Mouse (Mus musculus) layer of hippocampus, adult 18-20 months (tissue): ENCODE measurements at regions not wholly inside any gene's neighbourhood (a gene's known extent, or its start where the extent isn't known, plus 50 kb on each side); places are given as distances from the start of the nearest gene placed in this dataset.

Experiments used
- DNase-seq, 2 experiments: peaks; one replicate each; pipeline ENCODE4 v3.0.0; 2022; ENCODE audit warnings: low spot score in 2 of 2

DNA sequence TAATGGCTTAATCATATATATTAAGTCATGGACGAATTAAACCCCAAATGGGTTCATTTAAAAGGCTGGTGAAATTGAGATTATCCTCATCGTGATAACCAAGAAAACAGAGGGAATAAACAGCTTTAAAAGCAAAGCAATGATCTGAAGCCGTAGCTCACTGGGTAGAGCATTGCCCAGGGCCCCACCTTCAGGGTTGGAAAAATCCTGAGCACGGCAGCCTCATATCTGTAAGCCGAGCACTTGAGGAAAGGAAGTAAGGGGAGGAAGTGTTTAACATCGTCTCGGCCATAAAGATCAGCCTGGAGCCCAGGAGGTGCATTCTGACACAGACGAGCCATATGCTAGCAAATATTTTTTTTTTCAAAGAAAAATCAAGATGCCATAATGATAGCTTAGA is 394.6 kb upstream of the Atp11b start:
- DNase-seq = no peak

DNA sequence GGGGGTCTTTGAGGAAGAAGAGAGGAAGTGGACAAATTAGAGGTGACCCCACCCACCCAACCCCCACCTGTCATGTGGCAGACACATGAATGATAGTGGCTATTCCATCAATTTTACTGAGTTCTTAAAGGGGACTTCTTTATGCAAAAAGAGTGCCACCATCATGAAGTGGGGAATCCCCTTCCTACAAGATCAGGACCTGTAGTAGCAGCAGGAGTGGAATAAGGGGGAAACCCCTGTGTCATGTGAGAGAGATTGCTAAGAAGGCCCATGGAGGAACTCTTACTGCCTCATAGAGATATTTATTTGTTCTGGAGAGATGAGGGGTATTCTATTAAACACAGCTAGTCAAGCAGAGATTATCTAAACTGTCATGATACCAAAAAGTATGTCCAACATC is 393.4 kb upstream of the Atp11b start:
- no peak for DNase-seq

GRCm38 (mm10) chr3:35361086-35361485 is 392.8 kb upstream of the Atp11b start:
- no peak for DNase-seq

DNA sequence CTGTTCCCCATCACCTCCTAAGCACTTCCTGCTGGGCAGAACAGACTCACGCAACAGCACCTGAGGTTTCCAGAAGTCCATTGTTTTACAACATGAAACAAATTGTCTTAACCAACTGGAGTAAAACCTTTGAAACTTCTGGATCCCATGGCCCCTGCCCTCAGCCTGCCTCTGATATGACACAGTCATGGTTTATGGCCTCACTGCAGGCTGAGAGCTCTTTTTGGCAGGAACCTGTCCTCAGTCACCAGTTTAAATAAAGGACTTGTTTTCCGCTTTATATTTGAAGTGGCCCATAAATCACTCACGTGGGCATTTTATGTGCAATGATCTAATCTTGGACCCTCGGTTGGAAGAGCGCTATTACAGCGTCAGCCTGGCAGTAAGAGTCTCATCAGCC is 388.5 kb upstream of the Atp11b start:
- DNase-seq = no peak

DNA sequence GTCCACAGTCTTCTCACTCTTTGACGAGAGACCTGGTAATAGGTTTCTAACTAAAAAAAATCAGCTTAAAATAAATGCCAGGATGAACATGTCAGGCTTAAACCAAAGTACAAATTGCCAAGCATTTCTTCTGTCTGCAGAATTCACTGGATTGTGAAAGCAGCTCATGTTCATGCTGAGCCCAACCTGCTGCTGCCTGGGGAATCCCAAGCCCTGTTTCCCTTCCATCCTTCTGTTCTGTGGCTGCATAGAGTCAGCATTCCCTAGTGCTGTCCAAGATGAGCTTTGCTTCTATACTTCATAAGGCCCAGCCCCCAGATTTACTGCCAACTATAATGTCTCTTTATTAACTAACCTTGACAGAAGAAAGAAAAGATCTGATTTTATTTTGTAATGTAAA is 381.6 kb upstream of the Atp11b start:
- DNase-seq = no peak

- DNase-seq = no peak
These were observed 366.5 kb upstream of the Atp11b start for GRCm38 (mm10) chr3:35387386-35387785.

DNA sequence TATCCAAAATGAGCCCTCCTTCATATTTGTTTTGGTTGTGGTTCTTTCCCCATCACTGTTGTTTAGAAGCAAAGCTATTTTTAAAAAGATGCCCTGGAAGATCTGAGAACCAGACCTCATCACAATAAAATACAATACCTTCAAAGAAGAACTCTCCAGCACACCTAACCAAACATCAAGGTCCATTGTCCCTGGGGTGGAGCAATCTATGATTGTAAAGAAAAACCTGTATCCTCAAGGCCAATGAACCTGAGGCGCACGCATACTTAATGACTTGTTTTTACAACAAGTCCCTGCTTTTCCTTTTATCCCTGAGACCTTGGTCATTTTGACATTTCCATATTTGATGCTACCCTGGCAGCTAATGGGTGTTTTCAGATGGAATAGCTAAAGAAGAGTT is 361.2 kb upstream of the Atp11b start:
- DNase-seq = no peak

DNA sequence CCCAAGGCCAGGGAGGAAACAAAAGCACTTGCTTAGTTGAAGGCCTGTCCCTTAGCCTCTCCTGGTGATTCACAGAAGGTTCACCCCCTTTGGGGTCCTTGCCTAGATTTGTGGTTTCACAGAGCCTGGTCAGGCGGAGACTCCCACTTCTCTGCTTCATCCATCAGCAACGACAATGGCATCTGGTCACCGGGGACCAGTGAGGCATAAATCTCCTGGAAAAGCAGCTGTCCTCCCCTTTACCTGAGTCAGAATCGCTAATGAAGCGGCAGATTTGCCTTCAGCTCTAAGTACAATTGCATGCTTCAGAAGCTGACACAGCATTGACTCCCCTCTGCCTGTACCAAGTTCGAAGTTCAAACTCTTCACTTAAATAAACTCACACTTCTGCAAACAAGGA is 353.7 kb upstream of the Atp11b start:
- no peak for DNase-seq

GRCm38 (mm10) chr3:35402666-35403065 is 351.2 kb upstream of the Atp11b start:
- no peak for DNase-seq

DNA sequence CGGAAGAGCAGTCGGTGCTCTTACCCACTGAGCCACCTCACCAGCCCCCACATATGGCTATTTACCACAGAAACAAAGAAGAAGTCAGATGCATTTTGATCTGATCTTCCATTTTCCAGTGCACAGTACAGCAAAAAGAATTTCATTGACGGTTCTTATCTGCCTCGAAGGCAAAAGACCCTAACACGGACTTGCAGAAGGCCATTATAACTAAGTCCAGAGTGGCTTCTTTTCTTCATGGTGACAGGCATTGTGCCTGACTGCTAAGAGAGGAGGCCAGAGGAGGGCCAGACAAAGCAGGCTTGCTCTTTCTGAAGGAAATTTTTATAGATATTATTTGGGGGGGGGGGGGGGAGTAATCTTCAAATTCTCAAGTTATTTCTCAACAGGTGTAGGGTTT is 350.0 kb upstream of the Atp11b start:
- no peak for DNase-seq

GRCm38 (mm10) chr3:35404492-35405390 is 349.2 kb upstream of the Atp11b start:
- DNase-seq = no peak

DNA sequence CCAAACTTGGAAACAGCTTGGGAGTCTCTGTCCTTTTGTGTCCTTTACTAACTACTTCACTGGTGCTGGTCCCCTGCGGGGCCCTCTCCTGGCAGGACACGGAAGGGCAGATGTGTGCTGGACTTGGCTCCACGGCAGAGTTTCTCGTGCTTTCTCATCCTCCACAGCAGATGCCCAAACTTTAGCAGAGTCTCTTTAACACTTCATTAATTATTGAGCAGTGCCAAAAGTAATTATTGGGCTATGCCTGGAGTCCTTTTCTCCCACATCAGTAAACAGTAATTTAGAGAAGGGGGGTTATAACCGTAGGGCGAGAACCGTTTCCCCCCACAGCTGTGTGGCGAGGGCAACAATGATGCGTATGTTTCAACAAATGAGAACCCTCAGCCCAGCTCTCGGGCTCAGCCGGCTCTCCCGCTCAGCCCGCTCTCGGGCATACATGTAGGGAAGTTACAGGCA is 348.3 kb upstream of the Atp11b start:
- DNase-seq = peak in 1 of 2 experiments; percentile 25

DNA sequence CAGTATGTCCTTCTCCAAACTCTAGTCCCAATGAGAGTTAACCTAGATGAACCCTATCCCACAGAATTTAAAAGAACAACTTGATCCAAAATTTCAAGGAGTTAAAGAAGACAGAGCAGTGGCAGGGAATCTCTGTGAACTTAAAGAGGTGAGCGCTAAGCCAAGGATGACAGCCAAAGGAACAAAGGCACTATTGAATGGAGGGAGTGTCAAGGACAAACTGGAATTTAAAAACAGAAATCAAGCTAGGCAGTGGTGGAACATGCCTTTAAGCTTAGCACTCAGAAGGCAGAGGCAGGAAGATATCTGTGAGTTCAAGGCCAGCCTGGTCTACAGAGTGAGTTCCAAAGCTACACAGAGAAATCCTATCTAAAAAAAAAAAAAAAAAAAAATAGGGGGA is 316.2 kb upstream of the Atp11b start:
- no peak for DNase-seq

DNA sequence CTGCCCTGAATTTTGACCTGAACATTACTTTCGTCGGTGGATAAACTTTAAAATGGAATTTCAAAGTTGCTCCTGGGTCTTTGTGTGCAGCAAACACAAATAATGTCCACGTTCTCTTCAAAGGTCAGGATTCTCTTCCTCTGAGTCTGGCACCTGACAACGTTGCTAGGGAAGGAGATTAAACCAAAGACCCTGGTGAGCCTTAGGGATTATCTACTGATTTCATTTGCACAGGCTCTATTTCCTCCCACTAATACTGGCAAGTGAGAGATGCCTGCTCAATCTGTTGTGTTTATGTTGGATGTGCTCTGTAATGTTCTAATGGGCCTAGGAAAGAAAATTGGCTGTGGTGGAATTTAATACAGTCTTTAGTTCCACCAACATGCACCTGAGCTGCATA is 291.0 kb upstream of the Atp11b start:
- DNase-seq = no peak

- DNase-seq = no peak
These were observed 289.5 kb upstream of the Atp11b start for GRCm38 (mm10) chr3:35464212-35464911.

DNA sequence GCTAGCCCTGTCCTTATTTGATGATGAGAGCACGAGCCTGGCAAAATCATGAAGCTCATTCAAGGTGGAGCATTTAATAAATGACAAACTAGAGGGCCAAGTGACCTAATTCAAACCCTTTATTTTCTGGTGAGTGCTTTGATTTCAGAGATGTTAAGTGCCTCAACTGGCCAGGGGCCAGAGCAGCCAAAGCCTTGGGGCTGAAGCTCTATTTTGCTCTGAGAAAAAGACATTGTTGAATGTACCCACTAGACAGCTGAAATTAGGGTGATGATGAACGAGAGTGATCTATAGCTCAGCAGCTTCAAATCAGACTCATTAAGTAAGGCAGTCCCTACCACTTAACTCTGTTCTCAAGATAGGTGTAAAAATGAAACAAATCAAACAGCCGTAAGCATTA is 287.9 kb upstream of the Atp11b start:
- DNase-seq = no peak

DNA sequence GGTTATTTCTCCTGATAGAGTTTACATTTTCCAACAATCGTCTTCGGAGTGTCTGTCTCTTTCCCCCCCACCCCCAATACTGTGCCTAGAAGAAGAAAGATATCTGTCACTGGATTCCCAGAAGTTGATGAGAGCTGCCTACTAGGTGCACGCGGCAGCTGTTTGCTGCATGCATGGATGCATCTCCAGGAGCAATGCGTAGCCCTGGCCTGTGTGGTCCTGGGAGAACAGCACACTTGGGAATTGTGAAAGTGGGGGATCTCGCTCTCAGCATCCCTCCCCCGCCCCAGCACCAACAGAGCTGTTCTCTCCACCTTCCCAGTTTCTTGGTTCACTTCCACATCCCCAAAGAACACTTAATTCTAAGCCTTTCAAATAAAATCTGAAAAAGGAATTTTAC is 280.6 kb upstream of the Atp11b start:
- DNase-seq = no peak

DNA sequence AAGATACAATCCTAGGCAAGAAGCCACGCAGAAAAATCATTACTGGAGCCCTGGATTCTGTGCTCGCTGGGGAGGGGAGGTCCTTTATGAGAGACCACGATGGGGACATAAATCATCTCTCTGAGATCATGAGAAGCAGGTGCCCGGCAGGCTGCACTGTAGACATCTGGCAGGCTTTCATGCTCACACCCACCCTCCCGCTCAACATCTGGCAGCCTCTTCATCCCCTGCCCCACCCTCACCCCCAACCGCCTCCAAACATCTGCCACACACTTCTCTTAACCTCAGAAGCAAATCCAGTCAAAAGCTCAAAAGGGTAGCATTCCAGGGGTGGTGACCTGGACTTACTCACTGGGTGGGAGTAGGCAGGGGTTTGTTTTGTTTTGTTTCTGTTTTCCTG is 279.5 kb upstream of the Atp11b start:
- no peak for DNase-seq

- no peak for DNase-seq
These were observed 278.6 kb upstream of the Atp11b start for GRCm38 (mm10) chr3:35475326-35475725.

- DNase-seq = no peak
These were observed 272.9 kb upstream of the Atp11b start for GRCm38 (mm10) chr3:35480714-35481695.

DNA sequence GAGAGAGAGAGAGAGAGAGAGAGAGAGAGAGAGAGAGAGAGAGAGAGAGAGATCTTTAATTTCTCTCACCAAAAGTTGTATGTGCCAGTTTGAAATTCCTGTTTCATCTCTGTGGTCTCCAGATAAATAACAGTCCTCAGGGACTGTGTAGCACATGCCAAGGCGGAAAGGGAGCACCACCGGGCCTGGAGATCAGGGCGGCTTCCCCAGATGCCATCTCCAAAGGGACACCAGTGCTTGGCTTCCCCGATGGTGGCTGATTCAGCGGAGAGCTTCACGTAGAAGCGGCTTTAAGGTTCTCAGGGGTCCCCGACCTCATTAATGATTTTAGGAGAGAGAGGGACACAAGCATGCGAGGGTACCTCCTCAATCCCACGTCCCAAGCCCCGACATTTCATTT is 272.1 kb upstream of the Atp11b start:
- no peak for DNase-seq
